Mouse (Mus musculus) CH12.LX (cell line): Measurements from ENCODE around the gene Gm20388. TPM values are rescaled to one million over a fixed set of nuclear protein-coding genes. Genes with fewer than 3 reads are reported as not detected.

Experiments used
- DNase-seq: peaks from one replicate; pipeline ENCODE4 v3.0.0-alpha.2; 2013; ENCODE audit errors: extremely low read depth
- H3K27ac ChIP-seq: 2 replicates; pipeline ENCODE4 v1.5.1; 2012; ENCODE audit warnings: low read depth, mild to moderate bottlenecking, control low read depth, moderate library complexity; ENCODE audit not compliant: insufficient read depth
- H3K27me3 ChIP-seq: replicated peaks from 2 replicates; pipeline ENCODE3; 2012; ENCODE audit warnings: inconsistent platforms
- H3K36me3 ChIP-seq, 2 experiments: replicated peaks in 1 of 2; 2 replicates each; pipeline versions ENCODE3 to v1.6.1; 2012; ENCODE audit warnings: inconsistent platforms in 1 of 2, low read length in 1 of 2, mild to moderate bottlenecking in 1 of 2, mixed read lengths in 1 of 2, moderate library complexity in 1 of 2; ENCODE audit not compliant: control insufficient read depth in 1 of 2, insufficient read depth in 1 of 2
- H3K4me1 ChIP-seq, 2 experiments: 2 replicates each; pipeline ENCODE4 v1.6.1; 2012; ENCODE audit warnings: inconsistent platforms in 1 of 2, moderate library complexity in 1 of 2; ENCODE audit not compliant: insufficient read depth in 2 of 2, control insufficient read depth in 1 of 2
- H3K4me2 ChIP-seq: 2 replicates; pipeline ENCODE4 v1.6.1; 2012; ENCODE audit warnings: low read depth, mild to moderate bottlenecking, control low read depth; ENCODE audit not compliant: poor library complexity, insufficient read depth, severe bottlenecking
- H3K4me3 ChIP-seq, 3 experiments: fragments of 150-350 bp in 1 of 3; sonication (generic) in 1 of 3; replicated peaks in 1 of 3; 2 replicates each; pipeline versions ENCODE3 to v1.5.1; 2011 to 2012; ENCODE audit warnings: low read depth in 2 of 3, low read length in 2 of 3, mild to moderate bottlenecking in 2 of 3, moderate library complexity in 2 of 3, control low read depth in 1 of 3, improper control_type of control experiment in 1 of 3, inconsistent platforms in 1 of 3, mixed read lengths in 1 of 3; ENCODE audit not compliant: poor library complexity in 1 of 3
- H3K79me2 ChIP-seq: replicated peaks from 2 replicates; pipeline ENCODE4 v1.6.1; 2012; ENCODE audit warnings: mild to moderate bottlenecking, moderate library complexity; ENCODE audit not compliant: control insufficient read depth, poor library complexity, insufficient read depth, severe bottlenecking; ENCODE audit errors: extremely low read depth
- H3K9ac ChIP-seq: 2 replicates; pipeline ENCODE4 v1.6.1; 2012; ENCODE audit warnings: low read depth, mild to moderate bottlenecking, control low read depth, moderate library complexity; ENCODE audit not compliant: insufficient read depth
- H3K9me3 ChIP-seq: replicated peaks from 2 replicates; pipeline ENCODE3; 2012; ENCODE audit warnings: low read length, inconsistent platforms, mixed read lengths
- ELF1 ChIP-seq: IDR thresholded peaks from 2 replicates; pipeline ENCODE4 v1.6.1; 2014; ENCODE audit warnings: low read depth, mild to moderate bottlenecking, inconsistent platforms, low read length, improper control_type of control experiment
- EP300 ChIP-seq: IDR thresholded peaks from 2 replicates; pipeline ENCODE4 v1.6.1; 2011; ENCODE audit warnings: low read length, improper control_type of control experiment
- ETS1 ChIP-seq: conservative IDR thresholded peaks from 2 replicates; pipeline ENCODE4 v1.6.1; 2012; ENCODE audit warnings: low read depth, mild to moderate bottlenecking, inconsistent platforms, low read length, improper control_type of control experiment, moderate library complexity
- IRF4 ChIP-seq: IDR thresholded peaks from 2 replicates; pipeline ENCODE4 v1.6.1; 2014; ENCODE audit warnings: low read depth, mild to moderate bottlenecking, inconsistent platforms, low read length, improper control_type of control experiment
- JUND ChIP-seq: conservative IDR thresholded peaks from 2 replicates; pipeline ENCODE4 v1.6.1; 2011; ENCODE audit warnings: low read depth, low read length, improper control_type of control experiment
- MAFK ChIP-seq: IDR thresholded peaks from 2 replicates; pipeline ENCODE4 v1.6.1; 2011; ENCODE audit warnings: low read length, improper control_type of control experiment; ENCODE audit not compliant: insufficient replicate concordance
- MAX ChIP-seq: IDR thresholded peaks from 2 replicates; pipeline ENCODE4 v1.6.1; 2011; ENCODE audit warnings: low read length, improper control_type of control experiment
- MAZ ChIP-seq: IDR thresholded peaks from 2 replicates; pipeline ENCODE4 v1.6.1; 2012; ENCODE audit warnings: low read depth, mild to moderate bottlenecking, inconsistent platforms, low read length, improper control_type of control experiment, moderate library complexity
- MXI1 ChIP-seq: IDR thresholded peaks from 2 replicates; pipeline ENCODE4 v1.6.1; 2011; ENCODE audit warnings: mild to moderate bottlenecking, low read depth, low read length, improper control_type of control experiment
- NRF1 ChIP-seq: IDR thresholded peaks from 2 replicates; pipeline ENCODE4 v1.6.1; 2014; ENCODE audit warnings: low read depth, mild to moderate bottlenecking, inconsistent platforms, low read length, improper control_type of control experiment, moderate library complexity
- PAX5 ChIP-seq: IDR thresholded peaks from 2 replicates; pipeline ENCODE4 v1.6.1; 2012; ENCODE audit warnings: low read length, inconsistent platforms, mixed read lengths
- POLR2AphosphoS2 ChIP-seq: IDR thresholded peaks from 2 replicates; pipeline ENCODE4 v1.6.1; 2011; ENCODE audit warnings: low read depth, low read length, improper control_type of control experiment
- SIN3A ChIP-seq: IDR thresholded peaks from 2 replicates; pipeline ENCODE4 v1.6.1; 2012; ENCODE audit warnings: low read length, improper control_type of control experiment, inconsistent platforms
- USF1 ChIP-seq: IDR thresholded peaks from 2 replicates; pipeline ENCODE4 v1.6.1; 2014; ENCODE audit warnings: low read depth, mild to moderate bottlenecking, inconsistent platforms, low read length, improper control_type of control experiment
- USF2 ChIP-seq: conservative IDR thresholded peaks from 2 replicates; pipeline ENCODE4 v1.6.1; 2011; ENCODE audit warnings: low read depth, low read length, improper control_type of control experiment
- ZC3H11A ChIP-seq: IDR thresholded peaks from 2 replicates; pipeline ENCODE4 v1.6.1; 2012; ENCODE audit warnings: low read depth, mild to moderate bottlenecking, inconsistent platforms, low read length, improper control_type of control experiment
- ZKSCAN1 ChIP-seq: IDR thresholded peaks from 2 replicates; pipeline ENCODE4 v1.6.1; 2012; ENCODE audit warnings: low read depth, inconsistent platforms, low read length, improper control_type of control experiment, borderline replicate concordance
- ZNF384 ChIP-seq: IDR thresholded peaks from 2 replicates; pipeline ENCODE4 v1.6.1; 2012; ENCODE audit warnings: low read depth, low read length, improper control_type of control experiment, inconsistent platforms
- dilution Hi-C: fragments of 300-500 bp; cut with MboI; formaldehyde crosslinking; loops from 2 replicates; pipeline ENCODE4 v1.14.3; 2020; ENCODE audit warnings: low sequenced_read_pairs; ENCODE audit not compliant: extremely low pct_unique_long_range_greater_than_20kb, extremely low pct_ligation_motif_present
- in situ Hi-C: fragments of 300-500 bp; cut with MboI; formaldehyde crosslinking; loops from 3 replicates; pipeline ENCODE4 v1.14.3; 2019; ENCODE audit warnings: low sequenced_read_pairs, low pct_ligation_motif_present, low pct_unique_long_range_greater_than_20kb, mixed read lengths
- polyA plus RNA-seq: library from polyadenylated mRNA; unstranded; fragments of >175 nt; gene quantifications from 2 replicates; pipeline ENCODE4 v1.2.1, GENCODE M21; 2012; ENCODE audit warnings: low read depth; ENCODE audit not compliant: insufficient read length
- total RNA-seq, 2 experiments: library from RNA; depleted of rRNA; stranded (reverse); fragments of 300-350 nt in 1 of 2; fragments of >200 nt in 1 of 2; gene quantifications; 2 replicates each; pipeline ENCODE4 v1.2.3; 2012 to 2014

Gm20388 gene
- total and polyA plus RNA-seq, 3 experiments, result 14.8 to 26.3 (median 22.2) TPM

GRCm38 (mm10) chr8:124375168-124375567 is 4464.5 kb downstream of the Gm20388 start:
- in situ Hi-C loops, result no loop called here
- Histone ChIP-seq H3K4me1 (peaks cover 50 to 74% of the 10 kb centered on the region in 2 experiments), H3K27me3 (no peaks in the 10 kb centered on the region), H3K36me3 (peaks cover 0 to 2% of the 10 kb centered on the region in 2 experiments), H3K9ac (no peak overlapping the region), H3K79me2 (no peaks in the 10 kb centered on the region), H3K27ac (no peak overlapping the region), H3K4me2 (no peak overlapping the region; the same call in 1 of the 2 replicates), H3K4me3 (peak overlapping the region in 2 of 3 experiments; percentile 40 to 53), H3K9me3 (no peaks in the 10 kb centered on the region)
- dilution Hi-C loops, result no loop called here
- no peak for DNase-seq
- no peak for TF ChIP-seq ZKSCAN1
- no peak for TF ChIP-seq EP300
- no peak for TF ChIP-seq MAFK
- TF ChIP-seq NRF1, result no peak
- TF ChIP-seq ZNF384, result no peak
- no peak for TF ChIP-seq MXI1
- TF ChIP-seq JUND, result no peak
- no peak for TF ChIP-seq USF1
- no peak for TF ChIP-seq IRF4
- no peak for TF ChIP-seq ETS1

DNA sequence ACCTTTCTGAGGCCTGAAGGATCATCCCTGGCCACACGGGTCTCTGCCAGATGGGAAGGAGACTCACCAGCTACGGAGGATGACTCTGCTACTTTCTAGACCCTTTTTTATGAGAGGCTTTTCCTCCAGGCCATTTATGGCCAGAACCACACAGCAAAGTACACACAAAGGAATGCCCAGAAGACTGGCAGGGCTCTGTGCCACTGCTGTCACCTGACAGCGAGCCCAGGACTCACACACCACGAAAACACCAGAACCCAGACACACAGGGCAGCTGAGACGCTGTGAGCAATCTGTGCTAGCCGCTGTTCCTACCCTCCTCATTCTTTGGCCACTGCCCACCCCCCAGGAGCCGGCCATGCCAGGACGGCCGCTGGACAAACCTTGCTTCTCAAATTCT is 4465.1 kb downstream of the Gm20388 start:
- peaks cover 50 to 69% of the 10 kb centered on the region in 2 experiments for H3K4me1 ChIP-seq
- H3K4me2 ChIP-seq, result peak overlapping the region; percentile 44
- H3K79me2 ChIP-seq, result no peaks in the 10 kb centered on the region
- no peak overlapping the region for H3K27ac ChIP-seq
- in situ Hi-C loops (no loop called here), dilution Hi-C loops (no loop called here)
- H3K9ac ChIP-seq, result peak overlapping the region; percentile 17; the same call in 1 of the 2 replicates
- H3K36me3 ChIP-seq, result no peaks in the 10 kb centered on the region
- TF ChIP-seq SIN3A (no peak), MAZ (no peak), PAX5 (no peak), USF2 (no peak), POLR2AphosphoS2 (no peak), ELF1 (no peak), MAX (no peak), JUND (no peak), ZC3H11A (no peak), IRF4 (no peak), ZNF384 (no peak)
- DNase-seq, result no peak
- H3K4me3 ChIP-seq, result peak overlapping the region in 2 of 3 experiments; percentile 40 to 53
- no peaks in the 10 kb centered on the region for H3K27me3 ChIP-seq
- H3K9me3 ChIP-seq, result no peaks in the 10 kb centered on the region
